In the genomic region with DNA sequence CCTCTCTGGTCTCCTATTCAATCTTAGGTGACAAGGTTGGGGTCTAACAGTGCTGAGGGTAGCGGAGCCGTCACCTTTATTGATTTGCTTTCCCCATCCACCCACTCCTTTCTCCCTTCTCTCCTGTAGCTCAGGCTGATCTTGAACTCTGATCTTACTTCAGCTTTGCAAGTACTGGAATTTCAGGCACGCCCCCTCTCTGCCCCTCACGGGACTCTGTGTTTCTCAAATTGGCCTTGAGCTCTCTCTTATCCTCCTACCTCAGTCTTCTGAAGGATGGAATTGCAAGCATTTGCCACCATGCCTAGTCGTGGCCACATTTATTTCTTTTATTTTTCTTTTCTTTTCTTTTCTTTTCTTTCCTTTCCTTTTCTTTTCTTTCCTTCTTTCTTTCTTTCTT, we compare ENCODE assay signal across 23 mouse cellular contexts. TPM values are rescaled to one million over a fixed set of nuclear protein-coding genes. Genes with fewer than 3 reads are reported as not detected.
"Had no signal": no experiment of that assay in that cellular context is flagged by ENCODE, and none has a peak within 500 bp of the region (broad histone marks: within the 10 kb centered on the region; RNA-seq: fewer than 3 reads in every experiment).

No protein-coding gene starts in this region.

- DNase-seq: kidney, postnatal 10 days; kidney, postnatal 36 days; layer of hippocampus, postnatal 36 days; lung, embryonic 14.5 days; right cerebral cortex, adult 18-20 months; right cerebral cortex, postnatal 14 days; right cerebral cortex, postnatal 4 days; thymus, adult 18-20 months; thymus, postnatal 36 days had no signal

- H3K4me1 ChIP-seq: midbrain, embryonic 13.5 days had no signal

- H3K27me3 ChIP-seq: kidney, embryonic 15.5 days; midbrain, embryonic 13.5 days had no signal

- H3K9ac ChIP-seq: kidney, embryonic 15.5 days; liver, embryonic 14.5 days; lung, embryonic 14.5 days; midbrain, embryonic 13.5 days had no signal

- H3K4me2 ChIP-seq: kidney, embryonic 15.5 days; lung, embryonic 14.5 days; midbrain, embryonic 13.5 days had no signal

- H3K9me3 ChIP-seq: kidney, embryonic 15.5 days; midbrain, embryonic 10.5 days; midbrain, embryonic 13.5 days had no signal

- ATAC-seq: midbrain, embryonic 13.5 days; midbrain, embryonic 16.5 days had no signal

- H3K27ac ChIP-seq: left cerebral cortex, adult 2 months; liver, embryonic 14.5 days; macrophage; midbrain, embryonic 10.5 days; midbrain, embryonic 13.5 days had no signal

- H3K4me3 ChIP-seq: kidney, embryonic 15.5 days; left cerebral cortex, adult 2 months; midbrain, embryonic 10.5 days; midbrain, embryonic 13.5 days; myocyte had no signal

- H3K36me3 ChIP-seq: kidney, embryonic 15.5 days; midbrain, embryonic 10.5 days; midbrain, embryonic 13.5 days had no signal

RNA-seq across cellular contexts. Expression of a gene that starts 54.4 kb away (rescaled TPM):
- polyA plus RNA-seq: kidney, embryonic 15.5 days; limb, embryonic 11.5 days; limb, embryonic 14.5 days; liver, embryonic 14.5 days; lung, embryonic 14.5 days; lung, postnatal 0 days; macrophage; midbrain, embryonic 10.5 days; midbrain, embryonic 13.5 days; myocyte; neural tube, embryonic 11.5 days; neural tube, embryonic 14.5 days; urinary bladder, adult 2 months had no signal
